Mouse (Mus musculus): ENCODE data around the gene Dpf3.

DNA sequence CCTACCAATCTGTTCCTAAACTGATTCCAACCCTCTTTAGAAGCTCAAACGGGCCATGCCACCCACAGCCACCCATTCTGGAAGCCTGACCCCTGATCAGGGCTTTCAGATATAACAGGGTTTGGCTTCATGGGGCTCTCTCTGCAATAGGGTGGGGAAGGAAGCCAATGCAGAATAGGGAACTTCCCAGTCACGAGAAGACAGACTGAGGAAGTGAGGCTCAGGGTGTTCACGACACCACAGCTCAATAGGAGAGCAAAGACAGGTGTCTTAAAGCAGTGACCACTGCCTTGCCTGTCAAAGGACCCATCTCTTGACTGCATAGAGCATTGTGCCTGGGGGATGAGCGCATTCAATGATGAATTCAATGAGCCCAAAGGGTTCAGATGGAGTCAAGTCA lies 256.3 kb downstream of the Dpf3 start:
- TF ChIP-seq CTCF (IDR thresholded peaks at IDR 0.05; ENCODE audit: extremely low read depth, insufficient read depth, insufficient read length, insufficient replicate concordance) (no peak), POLR2A (IDR thresholded peaks at IDR 0.05; ENCODE audit: low read depth, low read length) (no peak)
